In genomic region chr11:106061311-106061710, GRCm38 (mm10) we compare ENCODE assay signal across 29 mouse cellular contexts. TPM values are rescaled to one million over a fixed set of nuclear protein-coding genes. Genes with fewer than 3 reads are reported as not detected.
"Had no signal": no experiment of that assay in that cellular context is flagged by ENCODE, and none has a peak within 500 bp of the region (broad histone marks: within the 10 kb centered on the region; RNA-seq: fewer than 3 reads in every experiment).

No protein-coding gene starts in this region.

- H3K27ac ChIP-seq: heart, adult 2 months; heart, embryonic 13.5 days; heart, embryonic 15.5 days; hindbrain, embryonic 13.5 days; hindbrain, embryonic 15.5 days; hindbrain, postnatal 0 days; kidney, embryonic 15.5 days; kidney, postnatal 0 days; limb, embryonic 13.5 days; limb, embryonic 15.5 days; liver, embryonic 12.5 days; liver, embryonic 14.5 days had no signal

- H3K9ac ChIP-seq: heart, embryonic 13.5 days; heart, embryonic 15.5 days; hindbrain, embryonic 13.5 days; hindbrain, embryonic 15.5 days; kidney, embryonic 15.5 days; limb, embryonic 13.5 days; limb, embryonic 15.5 days; liver, embryonic 12.5 days; liver, embryonic 14.5 days had no signal

- DNase-seq: gastrocnemius, postnatal 14 days; gastrocnemius, postnatal 36 days; heart, adult 11 months; heart, adult 2 months; heart, postnatal 14 days; heart, postnatal 36 days; kidney, adult 11 months; kidney, adult 2 months; kidney, adult 9 months; kidney, postnatal 14 days; kidney, postnatal 36 days; layer of hippocampus, adult 9-11 months; left cerebral cortex, postnatal 4 days had no signal

- ATAC-seq: hindbrain, postnatal 0 days; intestine, embryonic 16.5 days; liver, embryonic 12.5 days had no signal

- H3K4me2 ChIP-seq: heart, embryonic 11.5 days; heart, embryonic 13.5 days; heart, embryonic 15.5 days; hindbrain, embryonic 13.5 days; hindbrain, embryonic 15.5 days; kidney, embryonic 15.5 days; limb, embryonic 13.5 days; limb, embryonic 15.5 days; liver, embryonic 12.5 days had no signal

- H3K9me3 ChIP-seq: heart, embryonic 13.5 days; heart, embryonic 15.5 days; hindbrain, embryonic 13.5 days; hindbrain, embryonic 15.5 days; kidney, embryonic 15.5 days; limb, embryonic 13.5 days; limb, embryonic 15.5 days; liver, embryonic 12.5 days had no signal

- H3K4me1 ChIP-seq: heart, embryonic 13.5 days; limb, embryonic 13.5 days had no signal

- H3K4me3 ChIP-seq: heart, adult 2 months; heart, embryonic 13.5 days; heart, embryonic 15.5 days; hindbrain, embryonic 13.5 days; hindbrain, embryonic 15.5 days; kidney, embryonic 15.5 days; limb, embryonic 13.5 days; limb, embryonic 15.5 days; liver, embryonic 12.5 days had no signal

- H3K27me3 ChIP-seq: heart, embryonic 13.5 days; heart, embryonic 15.5 days; hindbrain, embryonic 13.5 days; hindbrain, embryonic 15.5 days; kidney, embryonic 15.5 days; limb, embryonic 13.5 days; limb, embryonic 15.5 days; liver, embryonic 12.5 days had no signal

RNA-seq across cellular contexts. Expression of gene Kcnh6, which starts 53.4 kb away (rescaled TPM):
- total RNA-seq: gastrocnemius, adult 18-20 months; gastrocnemius, adult 8-10 months; gastrocnemius, postnatal 14 days; gastrocnemius, postnatal 36 days; heart, adult 2 months; liver, adult 2 months had no signal
- polyA plus RNA-seq: liver, adult 2 months had no signal
